Mouse (Mus musculus) midbrain, embryonic 11.5 days (tissue): Measurements from ENCODE around the gene Rbm17. TPM values are rescaled to one million over a fixed set of nuclear protein-coding genes. Genes with fewer than 3 reads are reported as not detected.
"Not testable (repeated sequence)": the region's sequence is repeated elsewhere in the genome, so short reads cannot be mapped to it uniquely, and the experiment has no call there.

ENCODE experiments used
- ATAC-seq: fragments of 200-750 bp; cut with Nextera tagmentation; 2 replicates; pipeline ENCODE4 v1.8.0; 2017; ENCODE audit warnings: moderate TSS enrichment, moderate library complexity; ENCODE audit not compliant: low FRiP score
- DNase-seq: peaks from one replicate; pipeline ENCODE4 v3.0.0; 2015; ENCODE audit warnings: low spot score; ENCODE audit errors: missing footprints
- H3K27ac ChIP-seq: fragments of 300-500 bp; sonication (generic); 2 replicates; pipeline ENCODE4 v1.5.1; 2014; ENCODE audit warnings: low read depth, low read length
- H3K27me3 ChIP-seq: fragments of 300-500 bp; sonication (generic); 2 replicates; pipeline ENCODE4 v1.6.1; 2014; ENCODE audit warnings: mild to moderate bottlenecking, low read length, moderate library complexity, mixed read lengths; ENCODE audit not compliant: control insufficient read depth, insufficient read depth
- H3K36me3 ChIP-seq: fragments of 300-500 bp; sonication (generic); 2 replicates; pipeline ENCODE4 v1.6.1; 2014; ENCODE audit warnings: mild to moderate bottlenecking, low read length, moderate library complexity, mixed read lengths; ENCODE audit not compliant: control insufficient read depth, insufficient read depth
- H3K4me1 ChIP-seq: fragments of 300-500 bp; sonication (generic); 2 replicates; pipeline ENCODE4 v1.6.1; 2014; ENCODE audit warnings: low read length; ENCODE audit not compliant: control insufficient read depth, insufficient read depth
- H3K4me2 ChIP-seq: fragments of 300-500 bp; sonication (generic); 2 replicates; pipeline ENCODE4 v1.6.1; 2014; ENCODE audit warnings: mild to moderate bottlenecking, moderate library complexity
- H3K4me3 ChIP-seq: fragments of 300-500 bp; sonication (generic); 2 replicates; pipeline ENCODE4 v1.5.1; 2014; ENCODE audit warnings: low read depth, low read length
- H3K9ac ChIP-seq: fragments of 300-500 bp; sonication (generic); 2 replicates; pipeline ENCODE4 v1.6.1; 2014; ENCODE audit warnings: low read length
- H3K9me3 ChIP-seq: fragments of 300-500 bp; sonication (generic); 2 replicates; pipeline ENCODE4 v1.6.1; 2016; ENCODE audit warnings: low read length; ENCODE audit not compliant: control insufficient read depth
- WGBS: fragments of 180-500 bp; shearing (Covaris S2); extraction: QIAGEN DNeasy Blood & Tissue Kit; methylation state at CpG from one replicate; pipeline ENCODE4 v1.1.7; 2014; 5-methylcytosine and 5-hydroxymethylcytosine counted together
- polyA plus RNA-seq: library from polyadenylated mRNA; unstranded; fragments of >200 nt; fragmentation: Nextera tagmentation; extraction: Ambion mirVana; gene quantifications from 2 replicates; pipeline ENCODE4 v1.2.1, GENCODE M21; 2014

Rbm17 gene
- polyA plus RNA-seq, 1 experiment from 2014 or later, result 187 TPM

GRCm38 (mm10) chr2:11545380-11545779 lies 58.6 kb downstream of the Rbm17 start:
- no peak for DNase-seq
- no peak overlapping the region for H3K9ac ChIP-seq
- ATAC-seq, result no peak
- no peak overlapping the region for H3K4me3 ChIP-seq
- H3K27ac ChIP-seq, result no peak overlapping the region
- 34% methylated on average over 1 of the region's 1 CpGs for WGBS
- H3K4me2 ChIP-seq, result no peak overlapping the region
- no peaks in the 10 kb centered on the region for H3K9me3 ChIP-seq
- no peaks in the 10 kb centered on the region for H3K27me3 ChIP-seq
- H3K36me3 ChIP-seq, result no peaks in the 10 kb centered on the region
- H3K4me1 ChIP-seq, result no peaks in the 10 kb centered on the region

DNA sequence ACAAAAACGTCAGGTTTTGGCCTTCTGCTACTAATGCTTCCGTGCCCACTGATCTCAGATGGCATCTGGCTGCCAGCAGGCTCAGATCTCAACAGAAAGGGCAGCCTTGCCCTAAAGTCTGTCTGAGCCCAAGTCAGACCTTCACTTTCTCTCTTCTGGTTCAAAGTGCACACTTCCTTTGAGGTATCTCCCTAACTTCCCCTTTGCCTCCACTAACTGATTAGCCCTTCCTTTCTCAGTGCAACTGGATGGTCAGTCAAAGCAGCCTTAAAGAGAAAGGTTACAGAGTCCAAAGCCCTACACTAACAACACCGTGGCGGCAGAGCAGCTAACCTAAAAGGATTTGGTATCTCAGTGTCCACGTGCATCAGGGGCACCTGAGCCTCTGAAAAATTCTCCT lies 59.6 kb downstream of the Rbm17 start:
- no peak overlapping the region for H3K9ac ChIP-seq
- DNase-seq (no peak), ATAC-seq (no peak)
- H3K27ac ChIP-seq, result no peak overlapping the region
- H3K9me3 ChIP-seq, result no peaks in the 10 kb centered on the region
- H3K27me3 ChIP-seq, result no peaks in the 10 kb centered on the region
- no peaks in the 10 kb centered on the region for H3K36me3 ChIP-seq
- H3K4me3 ChIP-seq, result no peak overlapping the region
- H3K4me1 ChIP-seq, result no peaks in the 10 kb centered on the region
- H3K4me2 ChIP-seq, result no peak overlapping the region
- WGBS, result 87% methylated on average over 5 of the region's 5 CpGs

GRCm38 (mm10) chr2:11543158-11543557 lies 60.8 kb downstream of the Rbm17 start:
- Histone ChIP-seq H3K9ac (no peak overlapping the region), H3K27me3 (no peaks in the 10 kb centered on the region), H3K4me1 (no peaks in the 10 kb centered on the region), H3K4me3 (no peak overlapping the region), H3K4me2 (no peak overlapping the region), H3K36me3 (no peaks in the 10 kb centered on the region), H3K27ac (no peak overlapping the region), H3K9me3 (no peaks in the 10 kb centered on the region)
- WGBS, result 70% methylated on average over 7 of the region's 7 CpGs
- DNase-seq (no peak), ATAC-seq (no peak)

DNA sequence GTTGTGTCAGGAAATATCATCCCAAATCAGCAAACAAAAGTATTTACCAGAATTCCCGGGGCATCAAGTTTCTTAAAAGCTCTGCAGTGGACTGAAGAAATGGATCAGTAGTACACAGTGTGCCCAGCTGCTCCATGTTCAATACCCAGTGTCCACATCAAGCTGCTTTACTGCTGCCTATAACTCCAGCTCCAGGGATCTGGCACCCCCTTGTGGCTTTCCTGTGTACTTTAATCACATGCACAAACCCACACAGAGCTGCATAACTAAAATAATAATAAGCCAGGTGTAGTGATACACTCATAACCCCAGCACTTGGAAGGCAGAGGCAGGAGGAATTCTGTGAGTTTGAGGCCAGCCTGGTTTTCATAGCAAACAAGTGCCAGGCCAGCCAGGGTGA lies 61.3 kb downstream of the Rbm17 start:
- no peaks in the 10 kb centered on the region for H3K4me1 ChIP-seq
- H3K9ac ChIP-seq, result no peak overlapping the region
- no peak overlapping the region for H3K4me3 ChIP-seq
- DNase-seq, result peak; percentile 88
- no peaks in the 10 kb centered on the region for H3K36me3 ChIP-seq
- H3K27ac ChIP-seq, result no peak overlapping the region
- 90% methylated on average over 1 of the region's 1 CpGs for WGBS
- H3K27me3 ChIP-seq, result no peaks in the 10 kb centered on the region
- H3K9me3 ChIP-seq, result no peaks in the 10 kb centered on the region
- peak; percentile 68 for ATAC-seq
- no peak overlapping the region for H3K4me2 ChIP-seq

DNA sequence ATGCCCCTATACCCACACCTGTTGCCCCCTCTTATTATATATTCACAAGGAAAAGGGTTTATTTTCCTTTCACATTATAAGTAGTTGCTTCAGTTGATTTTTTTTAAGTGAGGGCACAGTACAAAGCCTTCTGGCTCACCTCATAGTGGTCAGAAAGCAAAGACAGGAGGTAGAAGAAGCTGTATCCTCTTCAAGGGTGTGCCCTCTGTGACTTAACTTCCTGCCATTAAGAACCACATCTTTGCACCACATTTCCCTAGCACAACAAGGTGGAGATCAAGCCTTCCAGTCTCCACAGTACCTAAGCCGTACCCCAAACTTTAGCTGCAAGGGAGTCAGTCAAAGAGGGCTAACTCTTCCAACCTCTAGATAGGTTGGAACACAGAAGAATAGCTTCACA lies 61.8 kb downstream of the Rbm17 start:
- DNase-seq (no peak), ATAC-seq (no peak)
- no peak overlapping the region for H3K27ac ChIP-seq
- H3K4me3 ChIP-seq, result no peak overlapping the region
- no peaks in the 10 kb centered on the region for H3K4me1 ChIP-seq
- H3K9me3 ChIP-seq, result no peaks in the 10 kb centered on the region
- H3K9ac ChIP-seq, result no peak overlapping the region
- no peaks in the 10 kb centered on the region for H3K36me3 ChIP-seq
- H3K4me2 ChIP-seq, result no peak overlapping the region
- 100% methylated on average over 1 of the region's 1 CpGs for whole genome bisulfite sequencing
- H3K27me3 ChIP-seq, result no peaks in the 10 kb centered on the region

DNA sequence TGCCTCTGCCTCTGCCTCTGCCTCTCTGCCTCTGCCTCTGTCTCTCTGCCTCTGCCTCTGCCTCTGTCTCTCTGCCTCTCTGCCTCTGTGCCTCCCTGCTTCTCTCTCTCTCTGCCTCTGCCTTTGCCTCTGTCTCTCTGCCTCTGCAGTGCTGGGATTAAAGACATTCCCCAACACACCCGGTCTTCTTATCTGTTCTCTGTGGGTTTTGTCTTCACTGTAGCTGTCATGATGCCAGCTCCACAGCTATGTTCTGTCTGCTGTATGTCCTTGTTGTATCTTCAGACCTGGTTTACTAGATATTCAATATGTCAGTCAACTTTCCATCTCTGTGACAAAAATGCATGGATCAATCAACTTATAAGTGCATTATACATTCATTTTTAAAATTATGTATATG lies 62.4 kb downstream of the Rbm17 start:
- H3K4me1 ChIP-seq, ATAC-seq, H3K4me2 ChIP-seq, H3K4me3 ChIP-seq, H3K9ac ChIP-seq, H3K27ac ChIP-seq, H3K27me3 ChIP-seq, H3K36me3 ChIP-seq, DNase-seq, H3K9me3 ChIP-seq: not testable (repeated sequence)
- WGBS, result 83% methylated on average over 1 of the region's 1 CpGs

GRCm38 (mm10) chr2:11535966-11536365 lies 68.0 kb downstream of the Rbm17 start:
- DNase-seq (no peak), ATAC-seq (no peak)
- H3K36me3 ChIP-seq, result no peaks in the 10 kb centered on the region
- H3K4me3 ChIP-seq, result peak overlapping the region; percentile 41
- peak overlapping the region; percentile 70 for H3K4me2 ChIP-seq
- no peak overlapping the region for H3K27ac ChIP-seq
- no peaks in the 10 kb centered on the region for H3K9me3 ChIP-seq
- WGBS, result 68% methylated on average over 8 of the region's 8 CpGs
- H3K4me1 ChIP-seq, result peaks cover 5% of the 10 kb centered on the region; the same call in 1 of the 2 replicates
- peak overlapping the region; percentile 27; the same call in 1 of the 2 replicates for H3K9ac ChIP-seq
- H3K27me3 ChIP-seq, result peaks cover 3% of the 10 kb centered on the region; the same call in 1 of the 2 replicates

Other genes with a start within 250 kb of the Rbm17 start
- 13.8 TPM in 2 replicates for gene Pfkfb3, start 50.1 kb downstream of the Rbm17 start, polyA plus RNA-seq
- not detected in 2 replicates for gene Gm17490, start 22.1 kb upstream of the Rbm17 start, polyA plus RNA-seq
- gene Il2ra, start 38.7 kb upstream of the Rbm17 start, polyA plus RNA-seq, result not detected in 2 replicates
- 0.26 and 0.87 TPM in 2 replicates for gene Il15ra, start 101.1 kb upstream of the Rbm17 start, polyA plus RNA-seq
- 134 and 136 TPM in 2 replicates for gene Fbh1, start 173.4 kb upstream of the Rbm17 start, polyA plus RNA-seq
- gene Ankrd16, start 173.7 kb upstream of the Rbm17 start, polyA plus RNA-seq, result 26.9 and 28.4 TPM in 2 replicates